Mouse (Mus musculus) heart, postnatal 4 days (tissue): Measurements from ENCODE around the gene 4930412O13Rik. TPM values are rescaled to one million over a fixed set of nuclear protein-coding genes. Genes with fewer than 3 reads are reported as not detected.

Source experiments
- DNase-seq: peaks from one replicate; pipeline ENCODE4 v3.0.0; 2021
- total RNA-seq, 2 experiments: library from RNA; stranded (reverse); gene quantifications; 2 replicates each; pipeline ENCODE4 v1.2.3; 2021

Gene 4930412O13Rik
- total RNA-seq, 2 experiments from 2014 or later = not detected

- DNase-seq = no peak
These were observed 16.8 kb downstream of the 4930412O13Rik start for GRCm38 (mm10) chr2:9897846-9898245.

GRCm38 (mm10) chr2:9903854-9904560 lies 23.0 kb downstream of the 4930412O13Rik start:
- no peak for DNase-seq

- no peak for DNase-seq
These were observed 24.9 kb downstream of the 4930412O13Rik start for GRCm38 (mm10) chr2:9905995-9906394.

- DNase-seq = no peak
These were observed 36.5 kb downstream of the 4930412O13Rik start for GRCm38 (mm10) chr2:9917602-9918001.

GRCm38 (mm10) chr2:9918691-9919471 lies 37.8 kb downstream of the 4930412O13Rik start:
- DNase-seq = no peak

GRCm38 (mm10) chr2:9926194-9926904 lies 45.3 kb downstream of the 4930412O13Rik start:
- no peak for DNase-seq

- no peak for DNase-seq
These were observed 45.8 kb downstream of the 4930412O13Rik start for GRCm38 (mm10) chr2:9926905-9927283.

Other genes with a start within 250 kb of the 4930412O13Rik start
- not detected for gene 9230102O04Rik, start 8.3 kb downstream of the 4930412O13Rik start, total RNA-seq
- 1 to 10 TPM; 1.0 to 1.1 TPM for gene Gata3, start 8.8 kb downstream of the 4930412O13Rik start, total RNA-seq
- 1 to 10 TPM; 8.4 to 8.6 TPM for gene Taf3, start 167.3 kb downstream of the 4930412O13Rik start, total RNA-seq
- 1,000 to 10,000 TPM; 1,094 to 1,159 TPM for gene Atp5c1, start 199.3 kb downstream of the 4930412O13Rik start, total RNA-seq
- gene Kin, start 199.3 kb downstream of the 4930412O13Rik start, total RNA-seq = 10 to 100 TPM in 1 of 2 experiments, 1 to 10 TPM in 1; 9.9 to 12.7 TPM